Mouse (Mus musculus) intestine, embryonic 15.5 days (tissue): Measurements from ENCODE around the gene Kremen1. TPM values are rescaled to one million over a fixed set of nuclear protein-coding genes. Genes with fewer than 3 reads are reported as not detected.

Source experiments
- ATAC-seq: fragments of 200-750 bp; cut with Nextera tagmentation; 2 replicates; pipeline ENCODE4 v1.8.0; 2017; ENCODE audit warnings: moderate TSS enrichment, moderate library complexity
- H3K27ac ChIP-seq: fragments of 300-500 bp; sonication (generic); 2 replicates; pipeline ENCODE4 v1.5.1; 2015; ENCODE audit warnings: mild to moderate bottlenecking, inconsistent platforms
- H3K27me3 ChIP-seq: fragments of 300-500 bp; sonication (generic); replicated peaks from 2 replicates; pipeline ENCODE4 v1.6.1; 2015; ENCODE audit warnings: inconsistent platforms
- H3K36me3 ChIP-seq: fragments of 300-500 bp; sonication (generic); 2 replicates; pipeline ENCODE4 v1.6.1; 2015; ENCODE audit warnings: inconsistent platforms
- H3K4me1 ChIP-seq: fragments of 300-500 bp; sonication (generic); replicated peaks from 2 replicates; pipeline ENCODE4 v1.6.1; 2015; ENCODE audit warnings: inconsistent platforms
- H3K4me2 ChIP-seq: fragments of 300-500 bp; sonication (generic); replicated peaks from 2 replicates; pipeline ENCODE4 v1.6.1; 2015; ENCODE audit warnings: mild to moderate bottlenecking, inconsistent platforms
- H3K4me3 ChIP-seq: fragments of 300-500 bp; sonication (generic); replicated peaks from 2 replicates; pipeline ENCODE4 v1.5.1; 2015; ENCODE audit warnings: inconsistent platforms
- H3K9ac ChIP-seq: fragments of 300-500 bp; sonication (generic); 2 replicates; pipeline ENCODE4 v1.6.1; 2015; ENCODE audit warnings: inconsistent platforms
- H3K9me3 ChIP-seq: fragments of 300-500 bp; sonication (generic); 2 replicates; pipeline ENCODE4 v1.6.1; 2016; ENCODE audit warnings: inconsistent platforms
- WGBS: fragments of 180-500 bp; shearing (Covaris S2); methylation state at CpG from one replicate; pipeline ENCODE4 v1.1.7; 2015; 5-methylcytosine and 5-hydroxymethylcytosine counted together
- polyA plus RNA-seq: library from polyadenylated mRNA; unstranded; fragments of >200 nt; fragmentation: Nextera tagmentation; extraction: Ambion mirVana; gene quantifications from 2 replicates; pipeline ENCODE4 v1.2.1, GENCODE M21; 2015

Kremen1 gene
- polyA plus RNA-seq, 1 experiment from 2014 or later, result 10.4 TPM

DNA sequence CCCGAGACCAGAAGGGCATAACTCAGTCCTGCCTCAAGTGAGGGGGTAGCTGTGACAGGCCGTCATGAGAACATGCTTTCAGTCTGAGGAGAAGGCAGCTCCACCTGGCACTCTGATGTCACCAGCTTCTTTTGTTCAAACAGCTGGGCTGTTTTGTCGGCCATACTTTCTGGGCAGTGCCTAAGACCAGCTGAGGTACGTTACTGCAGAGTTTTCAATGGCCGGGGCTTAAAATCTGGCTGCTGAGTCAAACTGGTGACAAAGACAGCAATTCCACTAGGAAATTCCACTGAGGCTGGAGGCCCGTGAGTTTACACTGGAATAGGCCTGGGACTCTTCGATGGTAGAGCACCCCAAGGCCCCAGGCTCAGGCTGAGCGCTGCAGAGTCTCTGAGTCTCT is 84.7 kb downstream of the Kremen1 start:
- H3K4me3 ChIP-seq, result no peak overlapping the region
- no peaks in the 10 kb centered on the region for H3K36me3 ChIP-seq
- H3K9ac ChIP-seq, result no peak overlapping the region
- H3K4me2 ChIP-seq, result no peak overlapping the region
- H3K27ac ChIP-seq, result no peak overlapping the region
- ATAC-seq, result no peak
- 68% methylated on average over 8 of the region's 8 CpGs for WGBS
- H3K27me3 ChIP-seq, result no peaks in the 10 kb centered on the region
- no peaks in the 10 kb centered on the region for H3K9me3 ChIP-seq
- H3K4me1 ChIP-seq, result peaks cover 1% of the 10 kb centered on the region; the same call in 1 of the 2 replicates

DNA sequence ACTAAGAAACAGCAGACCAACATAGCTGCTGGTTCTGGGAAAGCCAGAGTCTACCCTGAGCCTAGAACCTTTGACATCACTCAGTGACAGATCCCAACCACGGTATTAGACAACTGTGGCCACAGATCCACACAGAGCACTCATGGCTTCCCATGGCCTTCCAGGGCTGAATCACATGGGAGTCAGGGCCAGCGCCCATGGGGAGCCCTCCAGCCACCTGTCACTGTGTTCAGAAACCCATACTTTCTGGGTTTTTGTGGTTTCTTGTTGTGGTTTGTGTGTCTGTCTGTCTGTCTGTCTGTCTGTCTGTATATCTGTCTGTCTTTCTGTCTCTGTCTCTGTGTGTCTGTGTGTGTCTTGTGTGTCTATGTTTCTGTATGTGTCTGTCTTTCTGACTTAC is 85.5 kb downstream of the Kremen1 start:
- Histone ChIP-seq H3K27me3 (no peaks in the 10 kb centered on the region), H3K27ac (no peak overlapping the region), H3K36me3 (no peaks in the 10 kb centered on the region), H3K4me3 (no peak overlapping the region), H3K4me2 (no peak overlapping the region), H3K9me3 (no peaks in the 10 kb centered on the region), H3K9ac (no peak overlapping the region), H3K4me1 (peaks cover 3% of the 10 kb centered on the region; the same call in 1 of the 2 replicates)
- ATAC-seq, result no peak
- WGBS, result 85% methylated on average over 2 of the region's 2 CpGs

DNA sequence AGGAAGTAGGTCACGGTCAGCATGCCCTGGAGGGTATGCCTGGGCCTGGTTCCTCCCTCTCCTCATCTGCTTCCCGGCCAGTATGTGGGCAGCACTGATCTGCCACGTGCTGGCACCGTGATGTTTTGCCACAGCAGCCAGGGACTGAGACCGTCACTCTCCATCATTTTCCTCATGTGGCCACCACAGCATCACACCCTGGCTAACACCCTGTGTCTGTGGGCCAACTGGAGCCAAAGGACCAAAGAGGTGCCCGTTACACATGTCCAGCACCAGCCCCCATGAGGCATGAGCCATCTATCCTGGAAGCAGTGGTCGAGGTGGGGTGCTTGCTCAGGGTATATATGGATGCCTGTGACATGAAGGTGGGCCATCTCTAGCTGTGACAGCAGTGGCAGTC is 86.2 kb downstream of the Kremen1 start:
- no peaks in the 10 kb centered on the region for H3K9me3 ChIP-seq
- H3K4me2 ChIP-seq, result no peak overlapping the region
- no peaks in the 10 kb centered on the region for H3K27me3 ChIP-seq
- peaks cover 5% of the 10 kb centered on the region; the same call in 1 of the 2 replicates for H3K4me1 ChIP-seq
- WGBS, result 88% methylated on average over 7 of the region's 7 CpGs
- no peak overlapping the region for H3K27ac ChIP-seq
- H3K9ac ChIP-seq, result no peak overlapping the region
- ATAC-seq, result no peak
- H3K36me3 ChIP-seq, result no peaks in the 10 kb centered on the region
- H3K4me3 ChIP-seq, result no peak overlapping the region

DNA sequence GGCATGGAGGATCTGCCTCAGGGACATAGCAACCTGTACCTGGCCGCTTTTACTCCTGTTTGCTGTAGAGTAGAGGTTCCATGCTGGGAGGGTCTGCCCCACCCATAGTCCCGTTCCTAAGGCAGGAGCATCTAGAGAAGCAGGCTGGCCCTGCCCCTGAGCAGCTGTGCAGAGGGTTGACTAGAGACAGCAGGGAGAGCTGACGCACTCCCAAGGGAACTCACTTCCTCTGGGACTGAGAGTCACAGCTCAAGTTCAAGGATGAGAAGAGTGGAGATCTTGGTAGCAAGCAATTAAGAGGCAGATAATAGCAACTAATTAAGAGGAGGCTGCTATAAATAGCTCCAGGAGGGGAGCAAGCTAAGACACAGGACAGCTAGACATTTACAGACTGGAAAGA is 88.5 kb downstream of the Kremen1 start:
- Histone ChIP-seq H3K4me2 (no peak overlapping the region), H3K36me3 (no peaks in the 10 kb centered on the region), H3K9me3 (no peaks in the 10 kb centered on the region), H3K9ac (no peak overlapping the region), H3K27me3 (no peaks in the 10 kb centered on the region), H3K4me3 (no peak overlapping the region), H3K27ac (no peak overlapping the region), H3K4me1 (peaks cover 5% of the 10 kb centered on the region; the same call in 1 of the 2 replicates)
- 38% methylated on average over 3 of the region's 3 CpGs for WGBS
- ATAC-seq, result peak; percentile 51; the same call in 1 of the 2 replicates

DNA sequence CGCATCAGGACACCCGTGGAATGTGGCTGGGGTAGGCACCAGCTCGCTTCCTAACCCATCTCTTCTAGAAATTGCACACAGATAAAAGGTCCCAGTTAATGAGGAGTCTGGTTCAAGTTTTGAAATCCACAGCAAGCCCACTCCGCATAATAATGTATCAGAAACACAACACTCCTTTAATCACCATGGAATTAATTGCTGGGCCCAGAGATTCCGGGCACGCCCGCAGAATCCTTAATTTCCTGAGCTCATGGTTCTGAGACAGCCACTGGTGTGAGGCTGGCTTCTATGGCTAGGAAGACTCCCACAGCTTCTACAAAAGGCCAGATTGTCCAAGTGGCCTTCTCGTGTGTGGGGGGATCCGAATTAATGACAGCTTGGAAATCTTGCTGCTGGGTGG is 94.0 kb downstream of the Kremen1 start:
- Histone ChIP-seq H3K9me3 (no peaks in the 10 kb centered on the region), H3K4me3 (no peak overlapping the region), H3K4me2 (no peak overlapping the region), H3K9ac (no peak overlapping the region), H3K4me1 (peaks cover 17% of the 10 kb centered on the region), H3K27me3 (no peaks in the 10 kb centered on the region), H3K27ac (no peak overlapping the region), H3K36me3 (no peaks in the 10 kb centered on the region)
- no peak for ATAC-seq
- WGBS, result 85% methylated on average over 9 of the region's 9 CpGs

DNA sequence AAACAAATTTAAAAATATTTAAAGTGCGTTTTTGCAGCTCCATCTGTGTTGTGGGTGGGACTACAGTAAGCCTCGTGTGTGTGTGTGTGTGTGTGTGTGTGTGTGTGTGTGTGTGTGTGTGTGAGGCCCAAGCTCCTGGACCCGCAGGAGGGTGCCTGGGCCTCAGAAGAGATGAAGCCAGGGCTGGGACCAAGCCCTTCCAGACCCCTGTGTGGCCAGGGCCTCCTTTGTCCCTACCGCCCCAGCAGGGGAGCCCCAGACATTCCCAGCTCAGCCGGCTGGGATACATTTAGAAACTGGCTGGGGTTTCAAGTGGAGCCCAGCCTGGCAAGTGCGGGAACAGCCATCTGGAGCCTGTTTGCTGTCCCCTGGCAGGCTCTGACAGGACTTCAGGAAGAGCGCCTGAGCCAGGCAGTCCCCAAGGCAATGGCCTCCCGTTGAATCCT is 95.9 kb downstream of the Kremen1 start:
- peak; percentile 75 for ATAC-seq
- WGBS, result 25% methylated on average over 8 of the region's 8 CpGs
- H3K4me1 ChIP-seq, result peaks cover 14% of the 10 kb centered on the region
- no peaks in the 10 kb centered on the region for H3K36me3 ChIP-seq
- H3K27me3 ChIP-seq, result no peaks in the 10 kb centered on the region
- H3K27ac ChIP-seq, result peak overlapping the region; percentile 66
- no peak overlapping the region for H3K4me2 ChIP-seq
- H3K9me3 ChIP-seq, result no peaks in the 10 kb centered on the region
- no peak overlapping the region for H3K9ac ChIP-seq
- H3K4me3 ChIP-seq, result no peak overlapping the region

DNA sequence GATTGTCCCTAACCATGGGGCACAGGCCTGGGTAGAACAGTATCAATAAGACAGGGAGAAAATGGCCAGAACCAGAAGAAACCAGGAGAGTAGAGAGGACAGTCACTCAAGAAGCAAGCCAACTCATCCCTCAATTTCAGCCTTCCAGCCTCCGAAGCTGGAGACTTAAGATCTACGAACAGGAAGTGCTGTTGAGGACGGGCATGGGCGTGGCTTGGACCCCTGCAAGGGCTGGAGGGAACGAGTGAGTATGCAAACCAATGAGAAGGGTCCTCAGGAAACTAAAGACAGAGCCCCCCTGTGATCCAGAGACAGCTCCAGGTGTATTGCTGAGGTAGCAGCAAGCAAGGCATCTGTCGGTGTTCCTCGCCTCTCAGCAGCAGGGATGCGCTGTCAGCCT is 97.0 kb downstream of the Kremen1 start:
- no peak for ATAC-seq
- Histone ChIP-seq H3K27me3 (no peaks in the 10 kb centered on the region), H3K4me1 (peaks cover 12% of the 10 kb centered on the region), H3K4me2 (no peak overlapping the region), H3K9ac (no peak overlapping the region), H3K36me3 (no peaks in the 10 kb centered on the region), H3K9me3 (no peaks in the 10 kb centered on the region), H3K27ac (no peak overlapping the region), H3K4me3 (no peak overlapping the region)
- WGBS, result 40% methylated on average over 8 of the region's 8 CpGs

DNA sequence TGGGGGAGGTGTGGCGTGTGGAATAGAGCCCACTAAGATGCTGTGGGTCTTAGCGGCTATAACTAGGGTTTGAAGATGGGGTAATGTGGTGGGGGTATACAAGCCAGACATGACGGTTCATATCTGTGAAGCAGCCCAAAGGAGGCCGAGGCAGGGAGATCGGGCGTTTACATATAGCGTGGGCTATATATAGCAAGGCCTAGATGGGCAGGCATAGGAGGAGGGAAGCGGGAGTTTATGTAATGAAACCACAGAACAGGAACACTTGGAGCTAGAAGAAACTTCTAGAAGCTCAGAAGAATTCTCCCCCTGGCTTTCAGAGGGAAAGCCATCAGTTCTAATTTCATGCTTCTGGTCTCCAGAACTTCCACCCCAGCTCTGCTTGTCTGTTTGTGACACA is 97.9 kb downstream of the Kremen1 start:
- no peak overlapping the region for H3K4me3 ChIP-seq
- no peaks in the 10 kb centered on the region for H3K36me3 ChIP-seq
- no peak overlapping the region for H3K4me2 ChIP-seq
- no peak overlapping the region for H3K27ac ChIP-seq
- H3K27me3 ChIP-seq, result no peaks in the 10 kb centered on the region
- no peak for ATAC-seq
- no peaks in the 10 kb centered on the region for H3K9me3 ChIP-seq
- H3K9ac ChIP-seq, result no peak overlapping the region
- H3K4me1 ChIP-seq, result peaks cover 12% of the 10 kb centered on the region
- 77% methylated on average over 8 of the region's 8 CpGs for WGBS

DNA sequence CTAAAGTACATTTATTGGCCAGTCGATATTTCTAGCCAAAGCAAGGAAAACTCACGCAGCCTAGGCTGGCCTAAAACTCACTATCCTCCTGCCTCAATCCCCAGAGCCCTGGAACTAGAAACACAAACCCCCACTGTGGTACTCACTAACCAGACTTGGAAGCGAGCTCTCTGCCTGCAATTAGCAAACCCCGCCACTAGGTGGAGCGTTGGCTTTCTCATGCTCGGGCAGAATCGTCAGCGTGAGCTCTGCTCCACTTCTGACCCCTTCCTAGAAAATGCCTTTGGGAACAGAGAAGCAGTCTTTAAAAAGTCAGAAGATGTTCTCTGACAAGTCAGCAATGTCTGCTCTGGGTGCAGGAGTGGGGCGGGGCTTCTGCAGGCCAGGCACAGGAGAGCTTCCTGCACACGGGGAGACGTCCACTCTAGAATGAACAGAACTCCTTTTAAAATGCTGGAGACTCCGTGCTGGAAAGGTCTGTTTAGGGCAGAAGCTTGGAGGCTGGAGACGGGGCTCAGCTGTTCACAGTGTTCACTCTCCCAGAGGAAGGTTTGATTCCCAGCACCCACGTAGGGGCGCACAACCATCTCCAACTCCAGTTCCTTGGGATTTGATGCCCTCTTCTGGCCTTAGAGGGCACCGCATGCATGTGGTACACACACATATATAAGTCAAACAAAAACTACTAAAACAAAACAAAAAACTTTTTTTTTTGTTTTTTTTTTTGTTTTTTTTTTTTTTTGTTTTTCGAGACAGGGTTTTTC is 100.5 kb downstream of the Kremen1 start:
- Histone ChIP-seq H3K9ac (no peak overlapping the region), H3K4me2 (no peak overlapping the region), H3K4me3 (no peak overlapping the region), H3K36me3 (no peaks in the 10 kb centered on the region), H3K4me1 (peaks cover 12% of the 10 kb centered on the region), H3K9me3 (no peaks in the 10 kb centered on the region), H3K27me3 (no peaks in the 10 kb centered on the region), H3K27ac (no peak overlapping the region)
- 76% methylated on average over 17 of the region's 17 CpGs for WGBS
- no peak for ATAC-seq

DNA sequence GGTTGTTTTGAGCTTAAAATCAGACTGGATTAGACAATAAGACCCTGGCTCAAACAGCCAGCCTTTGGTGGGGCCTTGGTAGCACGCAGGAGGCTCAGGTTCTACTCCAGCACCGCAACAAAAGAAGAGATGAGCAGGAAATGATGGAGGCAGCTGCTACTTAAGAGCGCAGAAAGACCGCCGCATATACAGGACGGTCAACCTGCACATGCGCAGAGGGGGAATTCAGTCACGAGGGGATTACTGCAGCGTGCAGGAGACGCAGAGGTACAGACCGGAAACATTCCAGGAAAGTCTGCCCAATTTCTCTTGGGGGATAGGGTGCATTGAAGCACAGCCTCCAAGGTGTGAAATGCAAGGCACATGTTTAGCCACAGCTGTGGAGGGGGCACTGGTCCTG is 103.3 kb downstream of the Kremen1 start:
- Histone ChIP-seq H3K9ac (no peak overlapping the region), H3K9me3 (no peaks in the 10 kb centered on the region), H3K36me3 (no peaks in the 10 kb centered on the region), H3K27ac (no peak overlapping the region), H3K4me3 (no peak overlapping the region), H3K4me2 (no peak overlapping the region), H3K4me1 (peaks cover 16% of the 10 kb centered on the region), H3K27me3 (no peaks in the 10 kb centered on the region)
- no peak for ATAC-seq
- WGBS, result 92% methylated on average over 11 of the region's 11 CpGs

DNA sequence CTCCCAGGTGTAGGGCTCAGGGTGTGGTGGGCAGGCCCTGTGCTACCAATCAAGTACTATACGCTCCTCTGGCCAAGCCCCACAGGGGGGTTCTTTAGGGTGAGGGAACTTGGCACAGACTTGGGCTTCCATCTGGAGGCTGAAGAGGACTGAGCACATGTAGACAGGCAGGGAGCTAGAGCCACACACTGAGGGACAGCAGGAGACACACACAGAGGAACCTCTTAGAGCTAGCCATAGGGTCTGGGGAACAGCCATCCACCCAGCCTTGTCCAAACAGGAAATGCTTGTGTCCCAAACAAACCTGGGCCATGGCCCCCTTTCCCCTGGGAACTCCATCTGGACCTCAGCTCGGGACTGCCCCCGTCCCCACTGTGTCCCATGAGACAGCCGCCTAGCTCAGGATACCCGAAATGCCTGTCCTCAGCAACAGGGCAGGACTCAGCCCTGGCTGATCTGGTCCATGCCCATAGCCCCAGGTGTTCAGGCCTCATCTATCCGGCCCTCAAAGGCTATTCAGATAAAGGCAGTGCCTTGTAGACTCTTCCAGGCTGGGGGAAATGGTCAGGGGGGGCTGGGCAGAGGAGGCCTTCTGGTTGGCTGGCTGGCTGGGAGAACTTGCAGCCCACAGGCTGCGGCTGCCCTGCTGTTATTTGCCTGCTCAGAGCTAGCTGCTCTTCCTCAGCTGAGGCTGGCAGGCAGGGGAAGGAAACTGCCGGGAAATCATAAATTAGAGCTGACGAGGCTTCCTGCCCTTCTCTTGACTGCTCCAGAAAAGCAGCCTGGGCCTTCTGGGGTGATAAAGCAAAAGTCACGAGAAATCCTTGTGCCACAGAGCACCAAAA is 106.2 kb downstream of the Kremen1 start:
- no peak overlapping the region for H3K4me3 ChIP-seq
- WGBS, result 32% methylated on average over 10 of the region's 10 CpGs
- H3K27ac ChIP-seq, result peak overlapping the region; percentile 86
- peak overlapping the region; percentile 23; the same call in 1 of the 2 replicates for H3K9ac ChIP-seq
- H3K9me3 ChIP-seq, result no peaks in the 10 kb centered on the region
- H3K36me3 ChIP-seq, result no peaks in the 10 kb centered on the region
- H3K4me2 ChIP-seq, result no peak overlapping the region
- H3K27me3 ChIP-seq, result no peaks in the 10 kb centered on the region
- peak; percentile 52 for ATAC-seq
- H3K4me1 ChIP-seq, result peaks cover 28% of the 10 kb centered on the region

DNA sequence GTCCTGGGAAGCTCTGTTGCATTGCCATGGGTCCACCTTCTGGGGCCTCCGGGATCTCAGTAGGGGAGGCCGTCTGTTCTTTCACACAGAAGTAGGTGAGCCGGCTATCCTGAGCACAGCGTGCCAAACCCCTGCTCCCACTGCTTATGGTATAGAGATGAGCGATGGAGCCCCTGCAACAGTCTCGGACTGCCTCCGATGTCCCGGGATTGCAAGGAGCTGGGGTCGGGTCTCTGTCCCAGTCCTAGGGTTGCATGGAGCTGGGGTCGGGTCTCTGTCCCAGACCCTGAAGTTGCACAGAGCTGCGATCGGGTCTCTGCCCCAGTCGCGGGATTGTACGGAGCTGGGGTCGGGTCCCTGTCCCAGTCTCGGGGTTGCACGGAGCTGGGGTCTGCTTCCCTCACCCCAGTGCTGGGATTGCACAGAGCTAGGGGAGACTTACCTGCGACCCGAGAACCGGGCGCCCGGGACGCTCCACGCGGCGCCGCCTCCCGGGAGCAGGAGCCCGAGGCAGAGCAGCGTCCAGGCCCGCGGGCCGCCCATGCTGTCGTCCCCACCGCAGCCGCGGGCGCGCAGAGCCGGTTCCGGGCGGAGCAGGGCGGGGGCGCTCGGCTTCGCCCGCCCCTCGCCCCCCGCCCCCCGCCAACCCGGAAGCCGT is 109.5 kb downstream of the Kremen1 start, which contains the start of gene Emid1:
Gene Emid1, minus strand, starts transcription at position 578 of the 658 bp plus-strand sequence.
- H3K27me3 ChIP-seq, result no peaks in the 10 kb centered on the region
- peak within 1 kb of the TSS; percentile 93 for H3K4me2 ChIP-seq
- peak within 1 kb of the TSS; percentile 60 for H3K4me3 ChIP-seq
- H3K9me3 ChIP-seq, result no peaks in the 10 kb centered on the region
- under 1% methylated on average over 53 of the region's 53 CpGs for WGBS
- peak; percentile 46 for ATAC-seq
- H3K36me3 ChIP-seq, result no peaks in the 10 kb centered on the region
- H3K4me1 ChIP-seq, result peaks cover 44% of the 10 kb centered on the region
- H3K9ac ChIP-seq, result peak within 1 kb of the TSS; percentile 81
- peak within 1 kb of the TSS; percentile 54 for H3K27ac ChIP-seq
